Mouse (Mus musculus) right cerebral cortex, postnatal 36 days (tissue): ENCODE measurements around the gene Mettl17.
"Not testable (repeated sequence)": the region's sequence is repeated elsewhere in the genome, so short reads cannot be mapped to it uniquely, and the experiment has no call there.

ENCODE experiments used
- DNase-seq, 2 experiments: peaks; one replicate each; pipeline ENCODE4 v3.0.0; 2022; ENCODE audit warnings: low spot score in 2 of 2, mixed read lengths in 1 of 2

The Mettl17 gene

GRCm38 (mm10) chr14:51896539-51897170, 12.0 kb downstream of the Mettl17 start:
- DNase-seq, result no peak

DNA sequence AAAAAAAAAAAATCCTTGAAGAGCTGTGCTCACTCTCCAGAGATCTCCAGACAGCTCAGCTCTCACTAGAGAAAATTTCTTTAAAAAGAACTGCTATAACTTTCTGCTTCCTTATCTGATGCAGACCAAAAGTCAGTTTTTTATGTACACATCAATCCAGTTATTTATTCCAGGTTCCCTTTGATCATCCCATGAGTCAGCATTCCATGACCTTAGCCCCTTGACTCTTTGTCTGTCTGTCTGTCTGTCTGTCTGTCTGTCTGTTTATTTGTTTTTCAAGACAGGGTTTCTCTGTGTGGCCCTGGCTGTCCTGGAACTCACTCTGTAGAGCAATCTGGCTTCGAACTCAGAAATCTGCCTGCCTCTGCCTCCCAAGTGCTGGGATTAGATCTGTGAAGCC, 14.7 kb downstream of the Mettl17 start:
- DNase-seq, result no peak

DNA sequence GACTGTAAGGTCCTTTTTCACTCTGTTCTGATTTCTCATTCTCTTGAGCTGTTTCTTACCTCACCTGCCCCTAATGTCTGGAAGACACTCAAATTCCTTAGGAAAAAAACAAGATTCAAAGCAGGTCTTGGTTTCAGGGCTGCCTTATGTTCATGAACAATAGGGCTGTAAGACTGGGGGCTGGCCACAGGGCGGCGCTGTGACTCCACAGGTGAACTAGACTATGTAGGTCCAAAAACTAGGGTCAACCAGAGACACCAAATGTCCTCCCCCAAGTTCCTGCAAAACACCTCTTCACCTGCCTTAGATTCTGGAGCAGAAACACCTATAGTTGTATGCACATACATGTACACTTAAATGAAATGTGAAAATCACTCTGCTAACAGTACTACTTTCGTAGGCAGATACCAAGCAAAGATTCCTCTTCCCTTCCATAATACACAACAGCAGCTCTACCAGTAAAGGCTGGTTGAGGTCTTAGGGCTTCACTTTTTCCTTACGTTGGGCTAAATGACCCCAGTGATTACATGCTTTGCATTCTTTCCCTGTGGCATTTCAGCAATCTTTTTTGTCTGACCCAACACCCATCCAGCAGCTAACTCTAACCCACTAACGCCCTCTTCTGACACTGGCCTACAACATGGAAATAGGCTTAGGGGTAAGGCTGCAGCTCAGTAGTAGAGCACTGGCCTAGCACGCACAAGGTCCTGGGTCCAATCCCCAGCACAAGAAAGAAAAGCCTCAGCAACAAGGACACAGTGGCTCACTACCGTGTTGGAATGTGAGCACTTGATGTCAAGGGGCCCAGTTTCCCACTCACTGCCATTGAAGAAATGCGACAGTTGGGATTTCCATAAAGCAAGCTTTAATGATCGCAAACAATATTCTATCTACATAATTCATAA, 18.4 kb downstream of the Mettl17 start:
- peak in 1 of 2 experiments; percentile 36 for DNase-seq

DNA sequence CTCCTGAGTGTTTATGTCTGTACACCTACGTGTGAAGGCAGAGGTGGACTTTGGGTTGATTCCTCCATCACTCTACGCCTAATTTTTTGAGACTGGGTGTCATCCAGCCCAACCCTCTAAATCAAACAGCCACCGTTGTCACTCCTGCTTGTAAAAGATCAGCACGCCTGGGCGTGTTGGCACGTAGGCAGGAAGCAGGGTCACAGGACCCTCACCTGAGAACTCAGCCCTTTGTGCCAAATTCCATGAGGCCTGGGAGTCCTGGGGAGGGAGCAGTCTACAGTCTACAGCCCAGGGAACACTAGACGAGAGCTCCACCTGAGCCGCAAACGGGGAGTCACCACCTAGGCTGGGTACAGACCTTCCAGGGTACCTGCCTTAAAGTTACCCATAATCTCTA, 19.1 kb downstream of the Mettl17 start:
- no peak for DNase-seq

- no peak for DNase-seq
Measured at GRCm38 (mm10) chr14:51904706-51905105, 20.1 kb downstream of the Mettl17 start.

DNA sequence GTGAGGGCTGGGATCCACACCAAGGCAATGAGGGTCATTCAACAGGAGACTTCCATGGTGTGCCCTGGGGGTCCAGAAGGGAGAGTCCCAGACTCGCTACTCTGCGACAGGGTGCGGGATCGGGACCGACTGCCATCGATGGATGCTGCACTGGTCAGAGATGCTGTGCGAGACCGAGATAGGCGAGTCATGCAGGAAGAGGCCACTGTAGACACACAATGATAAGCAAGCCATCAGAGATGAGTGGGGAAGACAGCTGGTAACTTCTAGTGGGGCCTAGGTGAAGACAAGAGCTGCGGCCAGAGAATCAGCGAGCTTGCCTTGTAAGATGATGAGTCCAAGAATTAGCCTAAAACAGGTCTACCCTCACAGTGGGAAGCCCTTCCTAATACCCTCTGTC, 21.5 kb downstream of the Mettl17 start:
- no peak for DNase-seq

- no peak for DNase-seq
Measured at GRCm38 (mm10) chr14:51911301-51911700, 26.7 kb downstream of the Mettl17 start.

DNA sequence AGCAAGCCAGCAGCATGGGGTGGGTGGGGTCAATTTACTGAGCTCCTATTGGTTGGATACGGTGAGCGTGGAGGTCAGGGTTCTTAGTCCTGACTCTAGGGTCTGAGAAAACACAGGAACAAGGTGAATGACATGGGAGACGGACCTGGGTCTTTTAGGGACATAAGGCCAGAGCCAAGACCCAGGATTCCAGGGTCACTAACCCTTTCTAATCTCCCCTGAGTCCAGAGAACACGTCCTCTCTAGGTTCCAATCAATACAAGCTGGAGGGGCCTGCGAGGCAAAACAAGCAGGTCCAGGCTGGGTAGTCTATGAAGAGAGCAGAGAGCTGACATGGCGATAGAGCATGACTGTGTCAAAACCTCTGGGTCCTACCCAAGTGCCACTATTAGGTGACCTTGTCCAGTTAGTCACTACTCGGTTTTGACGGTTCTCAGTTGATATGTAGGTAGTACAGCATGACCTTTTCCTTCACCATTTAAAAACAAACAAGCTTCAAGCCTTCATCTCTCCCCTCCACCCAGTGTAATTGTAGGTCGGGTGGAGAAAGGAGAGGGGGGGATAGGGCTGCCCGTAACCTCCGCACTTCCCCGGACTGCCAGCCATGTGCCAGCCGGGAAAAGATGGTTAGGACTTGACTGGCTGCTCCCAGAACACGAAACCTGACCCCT, 27.9 kb downstream of the Mettl17 start:
- no peak for DNase-seq

DNA sequence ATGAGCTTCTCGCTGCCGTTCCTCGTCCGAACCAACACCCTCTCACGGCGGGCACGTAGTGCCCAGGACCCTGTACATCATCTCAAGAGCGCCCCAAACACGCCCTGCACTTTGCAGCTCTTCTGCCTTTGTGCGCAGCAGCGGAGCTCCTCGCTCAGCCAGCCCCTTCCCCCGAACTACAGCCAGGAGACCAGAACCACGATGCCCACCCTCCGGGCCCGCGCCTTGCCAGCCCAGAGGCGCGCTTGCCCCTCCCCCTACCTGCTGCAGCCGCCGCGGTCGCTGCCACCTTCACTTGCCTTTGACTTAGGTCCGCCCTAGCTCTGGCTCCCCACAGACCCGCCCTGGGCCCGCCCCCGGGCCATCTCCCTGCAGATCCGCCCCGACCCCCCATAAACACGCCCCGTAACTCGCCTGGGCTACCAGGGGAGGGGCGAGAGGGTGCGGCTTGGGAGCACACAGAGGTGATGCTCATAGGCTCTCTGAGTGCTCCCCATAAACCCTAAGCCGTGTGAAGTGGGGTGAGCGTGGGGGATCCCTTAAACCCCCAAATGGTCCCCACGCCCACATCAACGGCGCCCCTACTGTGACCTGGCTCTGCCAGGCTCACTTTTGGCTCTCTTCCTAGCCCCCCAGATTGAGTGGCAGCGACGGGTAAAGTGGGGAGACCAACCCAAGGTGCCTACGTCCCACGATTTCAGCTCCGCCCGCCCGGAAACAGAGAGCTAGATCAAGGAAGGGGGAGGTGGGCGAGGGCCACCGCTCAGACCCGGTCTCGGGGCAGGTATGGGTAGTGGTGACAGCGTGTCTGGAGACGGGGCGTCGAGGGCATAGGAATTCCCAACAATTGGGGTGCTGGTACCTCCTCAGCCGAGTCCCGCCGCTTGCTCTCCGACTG, 28.7 kb downstream of the Mettl17 start:
- peak; percentile 46 to 58 for DNase-seq

- peak; percentile 62 to 68 for DNase-seq
Measured at GRCm38 (mm10) chr14:51913960-51914762, 29.5 kb downstream of the Mettl17 start, which contains the start of gene Ndrg2. Gene Ndrg2, minus strand, starts transcription at chr14:51914158.

GRCm38 (mm10) chr14:51915030-51915429, 30.4 kb downstream of the Mettl17 start:
- DNase-seq, result no peak

- DNase-seq, result no peak
Measured at GRCm38 (mm10) chr14:51916539-51916938, 31.9 kb downstream of the Mettl17 start.

DNA sequence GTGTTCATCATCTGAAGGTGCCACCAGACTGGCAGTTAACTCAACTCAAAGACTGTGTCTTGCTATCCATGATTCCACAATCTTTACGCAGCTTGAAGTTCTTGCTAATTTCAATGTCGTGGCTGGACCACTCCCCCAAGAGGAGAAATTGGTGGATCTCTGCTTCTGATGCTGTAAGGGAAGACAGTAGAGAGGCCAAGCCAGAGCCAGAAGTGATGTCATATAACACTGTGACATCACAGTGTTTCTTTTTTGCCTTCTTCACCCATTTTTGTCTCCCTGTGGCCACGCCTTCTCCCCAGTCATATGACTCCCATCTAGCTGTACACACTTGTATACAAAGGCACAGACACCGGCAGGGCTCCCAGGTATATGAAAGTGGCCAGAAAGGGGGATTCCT, 33.5 kb downstream of the Mettl17 start, which contains the start of gene Tppp2:
TSS of gene Tppp2 (plus strand) at position 301 of the 400 bp plus-strand sequence.
- DNase-seq, result no peak

DNA sequence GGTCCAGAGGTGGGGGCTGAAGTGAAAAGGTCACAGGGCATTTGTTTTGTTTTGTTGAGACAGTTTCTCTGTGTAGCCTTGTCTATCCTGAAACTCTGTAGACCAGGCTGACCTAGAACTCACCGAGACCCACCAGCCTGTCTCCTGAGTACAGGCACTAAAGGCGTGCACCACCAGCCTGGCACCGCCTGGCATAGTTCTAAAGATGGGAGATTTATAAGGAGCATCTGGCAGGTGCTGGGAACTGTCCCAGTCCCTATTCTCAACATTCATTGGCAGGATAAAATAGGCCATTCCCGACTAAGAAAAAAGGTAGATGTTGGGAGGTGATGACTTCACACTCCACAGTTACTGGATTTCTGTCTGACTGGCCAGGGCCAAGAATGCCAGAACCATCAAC, 34.3 kb downstream of the Mettl17 start:
- DNase-seq, result no peak

- peak; percentile 53 to 61 for DNase-seq
Measured at GRCm38 (mm10) chr14:51921759-51922570, 37.3 kb downstream of the Mettl17 start.

GRCm38 (mm10) chr14:51922571-51922865, 37.9 kb downstream of the Mettl17 start, which contains the start of gene Rnase13:
Gene Rnase13, minus strand, starts transcription at chr14:51922773.
- DNase-seq, result no peak

DNA sequence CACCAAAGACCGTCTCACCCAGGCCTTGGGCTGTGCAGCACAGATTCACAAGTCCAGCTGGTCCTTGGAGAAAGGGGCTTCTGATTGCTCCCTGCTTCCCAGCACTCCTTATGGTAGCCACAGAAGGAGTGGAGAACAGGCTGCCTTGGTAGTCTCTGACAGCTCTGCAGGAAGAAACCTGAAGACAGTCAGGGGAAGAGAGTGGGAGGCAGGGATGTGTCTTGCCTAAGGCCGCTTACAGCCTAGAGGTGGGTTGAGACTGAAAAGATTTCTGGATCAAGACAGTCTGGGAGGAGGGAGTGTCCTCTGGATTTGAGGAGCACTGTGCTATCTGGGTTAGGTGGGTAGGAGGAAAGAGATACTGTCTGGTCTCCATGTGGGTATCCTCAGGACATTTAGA, 38.3 kb downstream of the Mettl17 start:
- no peak for DNase-seq

GRCm38 (mm10) chr14:51923492-51923891, 38.9 kb downstream of the Mettl17 start:
- no peak for DNase-seq

DNA sequence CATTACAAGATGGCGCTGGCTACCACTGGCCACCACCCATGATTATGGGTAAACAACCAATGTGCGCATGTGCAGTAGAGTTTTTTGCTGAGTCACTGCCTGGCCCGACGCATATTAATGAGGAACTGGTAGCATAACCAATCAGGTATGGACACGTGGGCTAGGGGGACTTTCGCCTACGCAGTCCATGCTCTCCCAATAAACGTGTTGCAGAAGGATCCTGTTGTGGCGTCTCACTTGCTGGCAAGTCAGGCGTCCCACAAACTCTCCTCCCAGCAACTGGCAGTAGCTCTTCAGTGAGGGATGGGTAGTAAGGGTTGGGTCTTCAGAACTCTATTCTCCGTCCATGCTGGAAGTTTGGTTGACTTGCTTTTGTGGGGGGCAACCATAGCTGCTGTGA, 42.3 kb downstream of the Mettl17 start:
- DNase-seq, result not testable (repeated sequence)
